Mouse (Mus musculus): ENCODE results near the gene Atg101.

GRCm38 (mm10) chr15:101292012-101292411 lies 7.9 kb downstream of the Atg101 start:
- TF ChIP-seq EP300 (IDR thresholded peaks at IDR 0.05; ENCODE audit: low read depth in 1 of 2, low read length in 2 of 2), result no peak
- no peak for TF ChIP-seq MAFK (IDR thresholded peaks at IDR 0.05; ENCODE audit: borderline replicate concordance, low read depth, low read length)
- TF ChIP-seq CTCF (IDR thresholded peaks at IDR 0.05 in 2 of 3, conservative IDR thresholded peaks at IDR 0.05 in 1 of 3; ENCODE audit: control insufficient read depth in 1 of 3, insufficient read depth in 1 of 3, low read depth in 2 of 3, low read length in 3 of 3, poor library complexity in 1 of 3, severe bottlenecking in 1 of 3), result no peak
- no peak for TF ChIP-seq ELF1 (IDR thresholded peaks at IDR 0.05; ENCODE audit: low read depth, low read length)
- no peak for TF ChIP-seq MXI1 (IDR thresholded peaks at IDR 0.05; ENCODE audit: low read depth, low read length)
- no peak for TF ChIP-seq ZKSCAN1 (IDR thresholded peaks at IDR 0.05; ENCODE audit: low read depth, low read length)

Data from MEL (cell line).